Mouse (Mus musculus) forebrain, embryonic 13.5 days (tissue): ENCODE data around the gene Gm20896. TPM values are rescaled to one million over a fixed set of nuclear protein-coding genes. Genes with fewer than 3 reads are reported as not detected.
"Not testable (repeated sequence)": the region's sequence is repeated elsewhere in the genome, so short reads cannot be mapped to it uniquely, and the experiment has no call there.

Experiments
- ATAC-seq: fragments of 200-750 bp; cut with Nextera tagmentation; 2 replicates; pipeline ENCODE4 v1.8.0; 2017
- H3K27ac ChIP-seq: fragments of 300-500 bp; sonication (generic); 2 replicates; pipeline ENCODE4 v1.5.1; 2015; ENCODE audit warnings: inconsistent platforms, mild to moderate bottlenecking, moderate library complexity
- H3K27me3 ChIP-seq: fragments of 300-500 bp; sonication (generic); 2 replicates; pipeline ENCODE4 v1.6.1; 2015; ENCODE audit warnings: mild to moderate bottlenecking, inconsistent platforms
- H3K36me3 ChIP-seq: fragments of 300-500 bp; sonication (generic); 2 replicates; pipeline ENCODE4 v1.6.1; 2015; ENCODE audit warnings: mild to moderate bottlenecking, inconsistent platforms; ENCODE audit not compliant: poor library complexity, severe bottlenecking
- H3K4me1 ChIP-seq: fragments of 300-500 bp; sonication (generic); 2 replicates; pipeline ENCODE4 v1.6.1; 2015; ENCODE audit warnings: inconsistent platforms
- H3K4me2 ChIP-seq: fragments of 300-500 bp; sonication (generic); 2 replicates; pipeline ENCODE4 v1.6.1; 2015; ENCODE audit warnings: inconsistent platforms, mild to moderate bottlenecking, moderate library complexity
- H3K4me3 ChIP-seq: fragments of 300-500 bp; sonication (generic); 2 replicates; pipeline ENCODE4 v1.5.1; 2015; ENCODE audit warnings: mild to moderate bottlenecking, inconsistent platforms
- H3K9ac ChIP-seq: fragments of 300-500 bp; sonication (generic); 2 replicates; pipeline ENCODE4 v1.6.1; 2015; ENCODE audit warnings: mild to moderate bottlenecking, inconsistent platforms
- H3K9me3 ChIP-seq: fragments of 300-500 bp; sonication (generic); replicated peaks from 2 replicates; pipeline ENCODE4 v1.6.1; 2016; ENCODE audit warnings: inconsistent platforms
- WGBS: fragments of 180-500 bp; shearing (Covaris S2); methylation state at CpG from one replicate; pipeline ENCODE4 v1.1.7; 2015; 5-methylcytosine and 5-hydroxymethylcytosine counted together
- polyA plus RNA-seq: library from polyadenylated mRNA; unstranded; fragments of >200 nt; fragmentation: Nextera tagmentation; extraction: Ambion mirVana; gene quantifications from 2 replicates; pipeline ENCODE4 v1.2.1, GENCODE M21; 2015

The Gm20896 gene
- polyA plus RNA-seq, result not detected in 2 replicates

DNA sequence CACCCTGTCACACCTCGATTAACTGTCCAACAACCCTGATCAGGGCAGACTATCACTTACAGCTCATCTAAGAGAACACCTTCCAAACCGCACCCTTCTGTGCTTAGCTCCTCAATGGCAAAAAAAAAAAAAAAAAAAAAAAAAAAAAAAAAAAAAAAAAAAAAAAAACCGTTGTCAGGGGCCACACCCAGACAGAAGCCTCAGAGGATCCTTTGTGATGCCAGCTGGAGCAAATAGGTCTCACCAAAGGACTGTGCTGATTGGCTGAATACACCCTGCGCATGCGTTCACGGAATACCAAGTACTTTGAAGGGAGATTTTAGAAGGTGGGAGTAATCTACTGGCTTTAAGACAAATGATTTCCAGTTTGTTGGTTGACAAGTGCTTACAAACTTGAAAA is at the start of gene Gm20896:
TSS of gene Gm20896 (minus strand) at position 101 of the 400 bp plus-strand sequence.
- not testable (repeated sequence) for H3K4me1 ChIP-seq, H3K27me3 ChIP-seq, H3K27ac ChIP-seq, H3K4me3 ChIP-seq, H3K9ac ChIP-seq, H3K9me3 ChIP-seq, ATAC-seq, H3K4me2 ChIP-seq, H3K36me3 ChIP-seq
- WGBS, result no CpG with 5 or more reads among the region's 6 CpGs
